Mouse (Mus musculus): ENCODE measurements around the gene Pim3. TPM values are rescaled to one million over a fixed set of nuclear protein-coding genes. Genes with fewer than 3 reads are reported as not detected.
A peak's percentile ranks its signal among the peaks of the same experiment; 100 is the strongest.

The Pim3 gene
- polyA plus RNA-seq, 1 experiment, result 60.3 TPM

DNA sequence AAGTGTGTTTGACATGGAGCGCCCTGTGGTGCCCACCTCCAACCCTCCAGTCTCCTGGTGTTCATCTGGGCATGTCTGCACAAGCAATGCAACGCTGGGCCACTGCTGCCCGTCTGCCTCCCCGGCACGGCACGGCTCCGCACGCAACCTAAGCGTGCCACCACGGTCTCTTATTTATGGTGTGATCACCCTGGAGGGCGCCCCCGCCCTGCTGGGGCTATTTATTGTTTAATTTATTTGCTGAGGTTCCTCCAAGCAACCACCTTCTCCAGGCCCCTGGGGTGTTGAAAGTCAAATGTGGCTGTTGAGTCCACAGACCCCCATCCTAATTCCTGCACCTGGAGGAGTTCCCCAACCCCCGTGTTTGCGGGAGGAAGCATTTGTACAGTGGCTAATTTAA, 3.1 kb downstream of the Pim3 start:
- TF ChIP-seq POLR2A (IDR thresholded peaks at IDR 0.05; ENCODE audit: low read depth, low read length) (no peak), CTCF (IDR thresholded peaks at IDR 0.05; ENCODE audit: extremely low read depth, insufficient read length, insufficient replicate concordance, low read depth, low read length) (no peak)
- 48% methylated on average over 14 of the region's 14 CpGs for WGBS
- peaks cover 48% of the 10 kb centered on the region for H3K4me1 ChIP-seq (ENCODE audit: control insufficient read depth, insufficient read depth, insufficient read length, low read length)

DNA sequence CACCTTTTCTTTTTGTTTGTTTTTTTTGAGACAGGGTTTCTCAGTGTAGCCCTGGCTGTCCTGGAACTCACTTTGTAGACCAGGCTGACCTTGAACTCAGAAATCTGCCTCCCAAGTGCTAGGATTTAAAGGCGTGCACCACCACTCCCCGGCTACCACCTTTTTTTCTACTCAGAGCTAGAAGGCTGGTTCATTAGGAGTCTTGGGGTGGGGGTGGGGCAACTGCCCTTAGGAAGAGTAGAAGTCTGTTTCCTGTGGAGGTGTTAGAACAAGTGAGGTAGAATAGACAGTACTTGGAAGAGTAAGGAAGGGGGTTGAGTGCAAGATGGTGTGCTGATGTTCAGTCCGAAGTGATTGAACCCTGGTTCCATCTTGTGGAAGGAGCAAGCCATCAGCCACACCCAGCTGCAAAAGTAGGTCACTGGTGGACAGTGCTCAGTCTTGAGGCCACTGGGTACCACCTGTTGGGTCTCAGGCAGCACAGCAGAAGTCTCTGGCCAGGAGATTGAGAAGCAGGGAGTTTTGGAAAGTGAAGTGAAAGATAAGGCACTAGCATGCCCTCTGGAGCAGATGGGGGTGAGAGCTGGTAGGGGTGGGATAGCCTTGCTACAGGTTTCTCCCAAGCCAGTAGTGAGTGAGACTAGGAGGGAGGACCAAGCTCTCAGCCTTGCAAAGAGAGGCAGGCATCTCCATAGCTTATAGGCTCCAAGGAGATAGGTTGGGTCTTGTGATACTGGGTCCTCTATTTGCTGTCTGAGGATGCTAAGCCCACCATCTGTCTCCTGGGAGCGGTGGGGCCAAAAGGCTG, 4.1 kb downstream of the Pim3 start:
- WGBS, result 51% methylated on average over 4 of the region's 4 CpGs
- H3K4me3 ChIP-seq (ENCODE audit: low read depth, low read length), result no peak overlapping the region

More for the DNA sequence above, 3.1 kb downstream of the Pim3 start:
- H3K27me3 ChIP-seq (ENCODE audit: control insufficient read depth, insufficient read depth, low read length), result no peaks in the 10 kb centered on the region
- H3K36me3 ChIP-seq (ENCODE audit: control insufficient read depth, insufficient read depth, low read length), result peaks cover 22% of the 10 kb centered on the region
- peak overlapping the region; percentile 82; the same call in 1 of the 2 replicates for H3K27ac ChIP-seq (ENCODE audit: insufficient read depth, low read depth, low read length)
- peak overlapping the region; percentile 89 for H3K4me3 ChIP-seq (ENCODE audit: low read depth, low read length)

DNA sequence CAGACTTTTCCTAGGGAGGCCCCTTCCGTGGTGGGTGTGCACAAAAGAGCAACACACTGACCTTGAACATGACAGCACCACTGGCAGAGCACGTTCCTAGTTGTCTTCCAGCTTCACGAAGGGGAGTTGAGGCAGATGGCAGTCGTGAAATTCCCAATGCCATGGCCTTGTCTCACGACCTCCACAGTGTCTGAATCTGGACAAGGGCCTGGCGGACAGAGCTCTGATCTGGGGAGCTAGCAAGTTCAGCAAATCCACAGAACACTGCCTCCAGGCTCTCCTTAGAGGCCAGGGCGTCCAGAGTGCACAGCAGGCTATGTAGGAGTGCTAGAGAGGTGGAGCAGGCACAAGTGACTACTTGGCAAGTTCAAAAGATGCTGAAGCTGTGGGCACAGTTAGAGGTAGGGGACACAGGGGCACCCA, 5.0 kb downstream of the Pim3 start:
- Histone ChIP-seq H3K27ac (ENCODE audit: insufficient read depth, low read depth, low read length) (peak overlapping the region; percentile 99), H3K4me3 (ENCODE audit: low read depth, low read length) (no peak overlapping the region), H3K4me1 (ENCODE audit: control insufficient read depth, insufficient read depth, insufficient read length, low read length) (peaks cover 54% of the 10 kb centered on the region), H3K27me3 (ENCODE audit: control insufficient read depth, insufficient read depth, low read length) (no peaks in the 10 kb centered on the region), H3K36me3 (ENCODE audit: control insufficient read depth, insufficient read depth, low read length) (peaks cover 22% of the 10 kb centered on the region)
- TF ChIP-seq POLR2A (IDR thresholded peaks at IDR 0.05; ENCODE audit: low read depth, low read length) (no peak), CTCF (IDR thresholded peaks at IDR 0.05; ENCODE audit: extremely low read depth, insufficient read length, insufficient replicate concordance, low read depth, low read length) (no peak)
- 49% methylated on average over 7 of the region's 7 CpGs for WGBS

More for the DNA sequence above, 4.1 kb downstream of the Pim3 start:
- Histone ChIP-seq H3K36me3 (ENCODE audit: control insufficient read depth, insufficient read depth, low read length) (peaks cover 22% of the 10 kb centered on the region), H3K27ac (ENCODE audit: insufficient read depth, low read depth, low read length) (peak overlapping the region; percentile 99; the same call in 1 of the 2 replicates), H3K27me3 (ENCODE audit: control insufficient read depth, insufficient read depth, low read length) (no peaks in the 10 kb centered on the region), H3K4me1 (ENCODE audit: control insufficient read depth, insufficient read depth, insufficient read length, low read length) (peaks cover 54% of the 10 kb centered on the region)
- no peak for TF ChIP-seq POLR2A (IDR thresholded peaks at IDR 0.05; ENCODE audit: low read depth, low read length)
- no peak for TF ChIP-seq CTCF (IDR thresholded peaks at IDR 0.05; ENCODE audit: extremely low read depth, insufficient read length, insufficient replicate concordance, low read depth, low read length)

DNA sequence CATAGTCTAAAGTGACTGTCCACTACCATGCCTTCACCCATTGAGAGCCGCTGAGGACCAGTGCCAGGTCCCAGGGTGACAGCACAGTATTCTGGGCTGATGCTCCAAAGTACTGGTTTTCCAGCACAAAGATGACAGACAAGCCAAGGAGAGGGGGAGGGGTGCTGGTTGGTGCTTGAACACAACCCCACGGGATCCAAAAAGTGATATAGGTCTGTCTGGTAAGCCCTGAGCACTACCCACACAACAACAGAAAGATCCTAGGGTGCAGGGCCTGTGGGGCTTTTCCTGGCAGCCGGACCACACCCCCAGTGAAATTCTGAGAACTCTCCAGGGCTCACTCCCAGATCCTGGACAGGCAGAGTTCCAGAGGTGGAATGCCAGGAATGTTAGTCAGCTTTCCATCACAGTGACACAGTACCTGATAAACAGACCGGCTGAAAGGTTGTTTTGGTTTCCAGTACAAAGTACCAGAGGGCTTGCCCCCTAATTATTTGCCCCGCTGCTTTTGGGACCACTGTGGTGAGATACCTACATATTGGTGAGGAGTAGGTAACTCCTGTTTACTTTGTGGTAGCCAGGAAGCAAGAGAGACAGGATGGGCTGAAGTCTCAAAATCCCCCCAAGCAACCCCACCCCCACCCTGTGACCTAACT, 5.5 kb downstream of the Pim3 start:
- peaks cover 22% of the 10 kb centered on the region for H3K36me3 ChIP-seq (ENCODE audit: control insufficient read depth, insufficient read depth, low read length)
- H3K4me1 ChIP-seq (ENCODE audit: control insufficient read depth, insufficient read depth, insufficient read length, low read length), result peaks cover 56% of the 10 kb centered on the region
- no peak for TF ChIP-seq CTCF (IDR thresholded peaks at IDR 0.05; ENCODE audit: extremely low read depth, insufficient read length, insufficient replicate concordance, low read depth, low read length)
- TF ChIP-seq POLR2A (IDR thresholded peaks at IDR 0.05; ENCODE audit: low read depth, low read length), result no peak
- no peaks in the 10 kb centered on the region for H3K27me3 ChIP-seq (ENCODE audit: control insufficient read depth, insufficient read depth, low read length)
- H3K27ac ChIP-seq (ENCODE audit: insufficient read depth, low read depth, low read length), result peak overlapping the region; percentile 99
- H3K4me3 ChIP-seq (ENCODE audit: low read depth, low read length), result no peak overlapping the region
- WGBS, result 17% methylated on average over 5 of the region's 5 CpGs

DNA sequence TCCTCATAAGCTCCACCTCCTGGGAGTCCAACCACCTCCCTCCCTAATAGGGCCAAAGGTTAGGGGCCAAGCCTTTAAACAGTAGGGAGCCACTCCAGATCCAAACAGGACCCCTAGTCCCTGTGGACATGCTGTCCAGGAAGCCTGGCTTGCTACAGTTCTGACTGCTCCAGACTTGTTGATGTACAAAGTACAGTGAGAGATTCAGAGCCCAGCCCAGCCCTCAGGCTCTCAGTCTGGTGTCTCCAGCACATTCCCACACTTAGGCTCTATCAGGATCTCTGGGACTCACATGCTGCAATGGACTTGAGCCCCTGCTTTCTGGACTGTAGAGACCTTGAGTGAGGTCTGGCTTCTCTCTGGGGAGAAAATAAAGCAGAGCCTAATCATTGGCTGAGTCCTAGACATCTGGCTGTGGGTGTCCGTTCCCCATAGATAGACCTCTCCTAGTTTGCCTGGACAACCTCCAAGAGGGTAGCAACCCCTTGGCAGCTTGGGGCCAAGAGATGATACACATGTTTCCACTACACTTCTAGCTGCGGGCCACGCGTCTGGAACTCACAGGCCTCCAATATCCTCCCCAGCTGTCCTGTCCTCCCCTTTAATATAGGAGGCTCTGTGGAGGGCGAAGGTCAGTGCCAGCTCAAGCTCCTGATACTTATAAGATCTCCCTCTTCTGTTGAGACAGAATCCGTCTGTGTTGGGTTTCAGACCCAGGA, 6.2 kb downstream of the Pim3 start:
- Histone ChIP-seq H3K36me3 (ENCODE audit: control insufficient read depth, insufficient read depth, low read length) (peaks cover 22% of the 10 kb centered on the region), H3K27me3 (ENCODE audit: control insufficient read depth, insufficient read depth, low read length) (no peaks in the 10 kb centered on the region), H3K4me1 (ENCODE audit: control insufficient read depth, insufficient read depth, insufficient read length, low read length) (peaks cover 56% of the 10 kb centered on the region), H3K27ac (ENCODE audit: insufficient read depth, low read depth, low read length) (peak overlapping the region; percentile 99), H3K4me3 (ENCODE audit: low read depth, low read length) (no peak overlapping the region)
- TF ChIP-seq CTCF (IDR thresholded peaks at IDR 0.05; ENCODE audit: extremely low read depth, insufficient read length, insufficient replicate concordance, low read depth, low read length), result no peak
- TF ChIP-seq POLR2A (IDR thresholded peaks at IDR 0.05; ENCODE audit: low read depth, low read length), result no peak
- WGBS, result 53% methylated on average over 6 of the region's 6 CpGs

DNA sequence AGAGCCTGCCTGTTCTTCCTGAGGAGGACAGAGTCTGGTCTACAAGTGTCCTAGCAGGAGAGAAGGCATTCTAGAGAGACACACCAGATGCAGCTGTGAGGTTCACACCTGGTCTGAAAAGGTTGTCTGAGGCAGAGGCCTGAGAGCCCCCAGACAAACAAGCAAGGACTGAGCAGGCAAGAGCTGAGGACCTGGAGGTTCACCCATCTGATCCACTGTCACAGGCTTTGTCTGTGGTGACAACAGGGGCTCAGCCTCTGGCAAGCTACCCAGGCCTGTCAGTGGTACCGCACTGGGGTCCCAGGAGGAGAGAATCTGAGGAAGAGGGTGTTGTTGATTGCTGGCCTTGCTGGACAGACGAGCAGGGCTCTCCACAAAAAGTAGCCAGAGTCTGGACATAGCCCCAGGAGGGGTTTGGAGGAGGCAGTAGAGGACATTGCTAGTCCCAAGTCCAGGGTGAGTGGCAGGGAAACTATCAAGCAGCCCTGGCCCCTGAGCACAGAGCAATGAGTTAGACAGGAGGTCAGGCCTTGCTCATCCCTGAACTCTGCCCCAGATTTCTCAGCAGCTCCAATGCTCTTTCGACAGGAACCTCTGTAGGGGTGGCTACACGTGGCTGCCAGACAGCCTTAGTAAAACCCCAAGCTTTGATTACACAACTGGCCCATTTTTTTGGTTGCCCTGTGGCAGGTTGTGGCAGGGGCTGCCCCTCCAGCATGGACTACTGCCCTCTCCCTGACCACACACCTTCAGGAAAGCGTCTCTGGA, 8.6 kb downstream of the Pim3 start:
- Histone ChIP-seq H3K36me3 (ENCODE audit: control insufficient read depth, insufficient read depth, low read length) (peaks cover 7% of the 10 kb centered on the region; the same call in 1 of the 2 replicates), H3K4me3 (ENCODE audit: low read depth, low read length) (no peak overlapping the region), H3K27me3 (ENCODE audit: control insufficient read depth, insufficient read depth, low read length) (no peaks in the 10 kb centered on the region), H3K27ac (ENCODE audit: insufficient read depth, low read depth, low read length) (no peak overlapping the region), H3K4me1 (ENCODE audit: control insufficient read depth, insufficient read depth, insufficient read length, low read length) (peaks cover 40% of the 10 kb centered on the region)
- 79% methylated on average over 5 of the region's 5 CpGs for WGBS
- 0 out of 2 replicates have a peak, but pooled peaks have one; percentile 24 for TF ChIP-seq POLR2A (IDR thresholded peaks at IDR 0.05; ENCODE audit: low read depth, low read length)
- no peak for TF ChIP-seq CTCF (IDR thresholded peaks at IDR 0.05; ENCODE audit: extremely low read depth, insufficient read length, insufficient replicate concordance, low read depth, low read length)
